Mouse (Mus musculus): ENCODE results near the gene Ank. TPM values are rescaled to one million over a fixed set of nuclear protein-coding genes. Genes with fewer than 3 reads are reported as not detected.

Ank gene
- polyA plus RNA-seq, 1 experiment from 2014 or later, result 14.7 TPM

DNA sequence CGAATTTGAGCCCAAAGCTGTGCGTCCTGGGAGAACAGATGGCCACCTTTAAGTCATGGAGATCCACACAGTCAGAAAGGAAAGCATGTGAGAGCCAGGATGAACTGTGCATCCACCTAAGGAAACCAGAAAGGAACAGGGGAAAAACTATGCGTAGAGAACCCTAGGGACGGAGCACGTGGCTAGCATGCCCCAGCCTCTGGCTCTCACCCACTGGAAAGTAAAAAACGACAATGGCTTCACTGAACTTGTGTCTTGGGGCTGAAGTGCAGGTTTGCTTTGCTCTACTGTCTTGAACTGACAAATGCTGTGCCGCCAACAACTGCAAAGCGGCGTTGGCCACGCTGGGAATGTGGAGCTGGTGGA lies 159.4 kb downstream of the Ank start:
- no peaks in the 10 kb centered on the region for H3K27me3 ChIP-seq (replicated peaks)
- ATAC-seq (ENCODE audit: insufficient number of reproducible peaks, low FRiP score), result no peak
- WGBS, result 66% methylated on average over 10 of the region's 10 CpGs
- peaks cover 59% of the 10 kb centered on the region for H3K4me1 ChIP-seq (replicated peaks)
- no peak overlapping the region for H3K4me2 ChIP-seq
- H3K4me3 ChIP-seq, result no peak overlapping the region
- H3K27ac ChIP-seq (ENCODE audit: poor library complexity, severe bottlenecking), result peak overlapping the region; percentile 35
- H3K9me3 ChIP-seq (replicated peaks), result no peaks in the 10 kb centered on the region
- H3K9ac ChIP-seq, result peak overlapping the region; percentile 28; the same call in 1 of the 2 replicates
- peaks cover 28% of the 10 kb centered on the region for H3K36me3 ChIP-seq

DNA sequence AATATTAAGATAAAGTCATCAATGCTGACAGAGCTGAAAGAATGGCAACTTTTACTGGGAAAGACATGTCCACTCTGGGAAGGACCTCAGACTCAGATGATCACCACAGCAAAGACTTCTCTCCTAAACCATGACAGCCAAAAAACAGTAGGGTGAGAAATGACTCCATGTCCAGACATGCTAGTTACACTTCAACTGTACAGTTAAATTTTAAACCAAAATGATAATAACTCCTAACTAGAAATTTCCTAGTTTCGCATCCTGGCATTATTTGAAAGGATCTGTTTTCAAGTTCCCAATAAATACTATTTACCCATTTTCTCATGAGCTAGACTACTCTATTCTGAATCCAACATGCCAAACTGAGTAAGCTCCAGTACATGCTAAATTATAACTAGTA lies 159.8 kb downstream of the Ank start:
- no peak overlapping the region for H3K4me3 ChIP-seq
- H3K9ac ChIP-seq, result no peak overlapping the region
- peaks cover 54% of the 10 kb centered on the region for H3K4me1 ChIP-seq (replicated peaks)
- WGBS, result 96% methylated on average over 1 of the region's 1 CpGs
- no peak overlapping the region for H3K4me2 ChIP-seq
- peak overlapping the region; percentile 35; the same call in 1 of the 2 replicates for H3K27ac ChIP-seq (ENCODE audit: poor library complexity, severe bottlenecking)
- H3K36me3 ChIP-seq, result peaks cover 28% of the 10 kb centered on the region
- ATAC-seq (ENCODE audit: insufficient number of reproducible peaks, low FRiP score), result no peak
- H3K27me3 ChIP-seq (replicated peaks), result no peaks in the 10 kb centered on the region
- H3K9me3 ChIP-seq (replicated peaks), result no peaks in the 10 kb centered on the region

DNA sequence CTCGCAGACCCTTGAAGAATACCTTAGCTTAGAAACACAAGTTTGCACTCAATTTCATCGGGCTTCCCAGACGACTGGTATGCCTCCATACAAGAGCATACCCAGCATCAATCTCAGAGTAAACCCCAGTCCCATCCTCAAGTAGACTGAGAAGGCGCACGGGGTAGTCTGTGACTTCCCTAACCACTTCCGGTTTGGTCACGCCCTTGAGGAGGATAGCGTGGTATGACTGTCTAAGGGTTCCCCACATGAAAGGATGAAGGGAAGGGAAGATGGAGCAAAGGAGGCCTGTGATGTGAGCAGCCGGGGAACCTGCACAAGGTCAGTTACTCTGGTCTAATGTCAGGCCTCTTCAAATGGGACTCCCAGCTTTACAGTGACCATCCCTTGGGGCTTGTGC lies 161.3 kb downstream of the Ank start:
- Histone ChIP-seq H3K4me1 (replicated peaks) (peaks cover 50% of the 10 kb centered on the region), H3K4me3 (no peak overlapping the region), H3K36me3 (peaks cover 18% of the 10 kb centered on the region), H3K4me2 (no peak overlapping the region), H3K9me3 (replicated peaks) (no peaks in the 10 kb centered on the region), H3K27me3 (replicated peaks) (no peaks in the 10 kb centered on the region), H3K9ac (no peak overlapping the region), H3K27ac (ENCODE audit: poor library complexity, severe bottlenecking) (no peak overlapping the region)
- no peak for ATAC-seq (ENCODE audit: insufficient number of reproducible peaks, low FRiP score)
- WGBS, result 89% methylated on average over 9 of the region's 9 CpGs

DNA sequence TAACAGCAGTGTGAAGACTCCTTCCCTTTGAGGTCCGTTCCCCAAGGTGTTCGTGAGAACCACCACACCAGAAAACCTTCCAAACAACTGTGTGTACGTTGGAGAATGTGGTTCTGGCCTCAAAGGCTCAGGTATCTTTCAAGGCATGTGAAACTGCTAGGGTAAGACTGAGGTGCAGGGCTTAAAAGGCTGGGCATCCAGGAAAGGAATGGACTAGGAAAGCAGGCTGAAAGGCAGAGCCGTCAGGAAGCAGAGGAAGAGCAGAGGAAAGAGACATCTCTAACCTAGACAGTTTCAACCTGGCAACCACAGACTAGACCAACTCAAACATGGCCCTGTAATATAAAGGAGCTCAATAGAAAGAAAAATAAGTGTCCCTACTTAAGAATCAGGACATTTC lies 162.6 kb downstream of the Ank start:
- Histone ChIP-seq H3K9me3 (replicated peaks) (no peaks in the 10 kb centered on the region), H3K36me3 (peaks cover 15% of the 10 kb centered on the region), H3K9ac (no peak overlapping the region), H3K27me3 (replicated peaks) (no peaks in the 10 kb centered on the region), H3K4me3 (peak overlapping the region; percentile 96), H3K27ac (ENCODE audit: poor library complexity, severe bottlenecking) (no peak overlapping the region), H3K4me1 (replicated peaks) (peaks cover 47% of the 10 kb centered on the region), H3K4me2 (peak overlapping the region; percentile 78)
- WGBS, result 73% methylated on average over 4 of the region's 4 CpGs
- ATAC-seq (ENCODE audit: insufficient number of reproducible peaks, low FRiP score), result no peak

DNA sequence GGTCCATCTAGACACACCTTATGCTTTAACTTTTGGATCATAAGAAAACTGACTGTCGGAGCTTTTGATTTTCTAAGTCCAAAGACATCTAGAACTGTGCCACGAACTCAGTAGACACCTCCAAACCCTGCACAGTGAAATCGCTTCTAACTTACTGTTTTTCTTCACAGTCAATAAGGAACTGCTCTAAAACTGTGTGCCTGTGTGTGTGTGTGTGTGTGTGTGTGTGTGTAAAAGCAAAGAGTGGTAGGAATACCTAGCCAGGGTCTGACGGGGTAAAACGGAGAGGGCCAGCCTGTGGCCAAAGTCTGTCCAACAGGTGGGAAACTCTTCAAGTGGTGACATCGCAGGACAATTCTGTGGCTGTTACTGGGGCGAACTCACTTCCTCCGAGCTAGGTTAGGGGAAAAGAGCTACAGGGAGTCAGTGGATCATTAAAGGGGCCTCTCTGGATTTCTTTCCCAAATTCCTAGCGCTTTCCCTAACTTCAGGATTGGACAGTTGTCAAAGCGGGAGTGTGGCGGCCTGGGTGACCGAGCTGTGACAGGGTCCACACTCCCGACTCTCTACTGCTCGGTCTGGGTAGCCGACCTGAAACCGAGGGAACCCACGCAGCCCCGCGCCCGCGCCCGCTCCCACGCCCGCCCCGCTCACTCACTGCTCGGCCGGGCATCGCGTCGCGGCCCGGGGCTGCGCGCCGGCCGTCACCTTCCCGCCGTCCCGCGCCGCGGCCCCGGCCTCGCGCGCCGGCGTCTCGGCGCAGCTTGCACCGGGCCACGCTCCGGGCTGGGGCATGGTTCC lies 163.5 kb downstream of the Ank start:
- Histone ChIP-seq H3K4me1 (replicated peaks) (peaks cover 37% of the 10 kb centered on the region), H3K36me3 (peaks cover 15% of the 10 kb centered on the region), H3K9ac (peak overlapping the region; percentile 96), H3K27ac (ENCODE audit: poor library complexity, severe bottlenecking) (peak overlapping the region; percentile 61), H3K9me3 (replicated peaks) (no peaks in the 10 kb centered on the region), H3K27me3 (replicated peaks) (no peaks in the 10 kb centered on the region), H3K4me2 (peak overlapping the region; percentile 78), H3K4me3 (peak overlapping the region; percentile 96)
- ATAC-seq (ENCODE audit: insufficient number of reproducible peaks, low FRiP score), result no peak
- 2% methylated on average over 53 of the region's 53 CpGs for WGBS

DNA sequence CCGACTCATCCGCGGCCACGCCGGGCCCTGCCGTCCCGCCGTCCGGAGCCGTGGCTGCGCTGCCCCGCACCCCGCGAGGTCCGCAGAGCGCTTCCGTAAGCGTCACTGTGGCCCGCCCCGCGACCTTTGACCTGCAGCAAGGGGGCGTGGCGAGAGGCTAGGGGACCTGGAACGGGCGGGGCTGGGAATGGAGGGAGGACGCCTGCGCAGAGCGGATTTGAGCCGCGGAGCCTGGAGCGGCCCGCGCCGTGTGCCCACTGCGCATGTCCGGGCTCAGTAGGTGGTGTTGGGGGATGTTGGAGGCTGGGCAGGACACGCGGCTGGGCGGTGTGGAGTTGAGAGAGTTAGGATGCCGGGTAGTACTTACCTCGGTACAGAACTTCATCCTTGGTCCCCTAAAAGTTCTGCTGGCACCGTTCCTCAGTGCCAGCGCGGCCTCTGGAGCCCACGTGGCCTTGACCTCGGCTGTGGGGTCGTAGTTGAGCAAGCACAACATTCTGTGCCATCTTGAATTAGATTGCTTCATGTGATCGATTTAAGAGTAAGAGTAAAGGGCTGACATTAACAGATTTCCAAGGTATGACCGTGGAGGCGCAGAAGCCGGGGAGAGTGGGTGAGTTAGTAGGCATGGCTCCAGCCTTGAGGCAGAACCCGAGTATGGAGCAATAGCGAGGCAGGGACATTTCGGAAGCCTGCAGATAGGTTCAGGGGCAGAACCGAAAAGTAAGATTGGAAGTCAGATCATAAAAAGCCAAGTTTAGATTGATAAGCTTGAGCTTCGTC lies 164.3 kb downstream of the Ank start, which contains the start of gene Otulin:
TSS of gene Otulin (minus strand) at position 93 of the 783 bp plus-strand sequence.
- Histone ChIP-seq H3K4me2 (peak within 1 kb of the TSS; percentile 83), H3K36me3 (peaks cover 9% of the 10 kb centered on the region), H3K4me1 (replicated peaks) (peaks cover 29% of the 10 kb centered on the region), H3K9ac (peak within 1 kb of the TSS; percentile 96), H3K9me3 (replicated peaks) (no peaks in the 10 kb centered on the region), H3K27ac (ENCODE audit: poor library complexity, severe bottlenecking) (peak within 1 kb of the TSS; percentile 61), H3K4me3 (peak within 1 kb of the TSS; percentile 96), H3K27me3 (replicated peaks) (no peaks in the 10 kb centered on the region)
- peak; percentile 99 for ATAC-seq (ENCODE audit: insufficient number of reproducible peaks, low FRiP score)
- 5% methylated on average over 56 of the region's 56 CpGs for WGBS

DNA sequence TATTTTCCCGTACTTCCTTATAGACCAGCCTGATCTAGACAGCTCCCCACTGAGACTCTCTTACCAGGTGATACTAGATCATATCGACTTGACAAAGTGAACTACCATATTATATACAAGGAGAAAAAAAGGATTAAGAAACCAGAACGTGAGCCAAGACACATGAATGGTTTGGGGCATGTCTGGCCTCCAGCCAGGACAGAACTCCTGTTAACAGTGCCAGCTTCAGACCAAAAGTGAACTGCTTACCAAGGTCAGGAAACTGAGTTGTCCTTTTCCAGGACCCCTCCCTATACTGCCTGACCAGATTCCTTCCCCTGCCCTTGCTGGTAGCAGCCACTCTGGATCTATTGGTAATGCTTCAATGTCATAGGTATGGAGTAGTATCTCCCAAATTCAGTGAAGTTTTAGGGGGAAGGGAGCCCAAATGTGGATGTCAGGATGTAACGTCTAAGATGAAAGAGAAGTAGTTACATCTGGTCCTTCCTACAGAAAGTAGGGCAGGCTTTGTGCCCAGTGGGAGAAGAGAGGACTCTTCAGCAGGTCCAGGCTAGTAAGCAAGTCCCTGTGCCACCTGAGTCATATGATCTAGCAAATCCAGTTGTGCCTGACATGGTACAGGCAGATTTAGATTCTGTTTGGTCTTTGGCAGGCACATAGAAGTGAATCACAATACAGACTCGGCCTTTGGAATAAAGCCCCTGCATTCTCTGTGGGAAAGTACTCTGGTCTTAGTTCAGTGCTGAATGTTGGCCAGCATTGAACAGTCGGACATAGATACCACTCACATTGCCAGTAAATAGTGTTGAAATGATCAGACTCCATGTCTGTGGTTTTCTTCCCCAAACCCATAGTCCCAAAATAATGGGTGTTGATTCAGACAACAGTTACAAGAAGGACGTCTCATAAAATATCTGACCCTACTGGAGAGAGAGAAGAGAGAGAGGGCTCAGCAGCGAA lies 167.7 kb downstream of the Ank start:
- Histone ChIP-seq H3K4me3 (no peak overlapping the region), H3K9ac (no peak overlapping the region), H3K9me3 (replicated peaks) (no peaks in the 10 kb centered on the region), H3K36me3 (no peaks in the 10 kb centered on the region), H3K27me3 (replicated peaks) (no peaks in the 10 kb centered on the region), H3K27ac (ENCODE audit: poor library complexity, severe bottlenecking) (no peak overlapping the region), H3K4me2 (no peak overlapping the region), H3K4me1 (replicated peaks) (peaks cover 6% of the 10 kb centered on the region)
- no peak for ATAC-seq (ENCODE audit: insufficient number of reproducible peaks, low FRiP score)
- WGBS, result 72% methylated on average over 8 of the region's 8 CpGs

DNA sequence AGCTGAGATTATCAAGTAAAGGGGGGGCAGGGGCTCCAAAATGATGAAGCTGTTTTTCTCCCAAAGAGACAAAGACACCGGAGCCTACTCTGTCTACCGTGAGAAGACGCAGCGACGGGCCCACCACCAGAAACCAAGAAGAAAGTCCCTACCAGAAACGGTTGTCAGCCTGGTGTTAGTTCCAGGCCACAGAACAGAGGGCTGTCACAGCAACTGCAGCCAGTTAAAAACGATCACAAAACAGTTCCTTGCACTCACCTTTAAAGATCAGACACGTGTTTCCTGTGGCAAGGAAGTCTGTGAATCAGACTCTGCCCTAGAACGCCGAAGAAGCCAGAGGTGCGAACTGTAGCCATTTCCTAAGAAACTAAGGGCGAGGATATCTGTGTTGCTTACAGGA lies 174.7 kb downstream of the Ank start:
- Histone ChIP-seq H3K27ac (ENCODE audit: poor library complexity, severe bottlenecking) (no peak overlapping the region), H3K4me2 (no peak overlapping the region), H3K4me3 (no peak overlapping the region), H3K9me3 (replicated peaks) (no peaks in the 10 kb centered on the region), H3K9ac (no peak overlapping the region), H3K27me3 (replicated peaks) (no peaks in the 10 kb centered on the region), H3K36me3 (no peaks in the 10 kb centered on the region), H3K4me1 (replicated peaks) (peaks cover 3% of the 10 kb centered on the region; the same call in 1 of the 2 replicates)
- ATAC-seq (ENCODE audit: insufficient number of reproducible peaks, low FRiP score), result no peak
- WGBS, result 40% methylated on average over 12 of the region's 12 CpGs

DNA sequence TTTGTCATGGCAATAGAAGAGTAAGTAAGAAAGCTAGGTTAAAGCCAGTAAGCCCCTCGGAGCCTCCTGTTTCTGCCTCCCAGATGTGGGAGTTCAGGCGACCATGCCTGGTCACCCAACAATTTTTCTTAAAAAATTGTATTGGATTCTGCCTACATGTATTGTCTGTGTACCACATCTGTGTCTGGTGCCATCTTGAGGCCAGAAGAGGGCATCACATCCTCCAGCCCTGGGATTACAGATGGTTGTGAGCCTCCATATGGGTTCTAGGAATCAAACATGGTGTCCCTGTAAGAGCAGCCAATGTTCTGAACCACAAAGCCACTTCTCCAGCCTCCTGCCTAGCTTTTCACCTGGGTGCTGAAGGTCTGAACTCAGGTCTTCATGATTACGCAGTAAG lies 176.4 kb downstream of the Ank start:
- 80% methylated on average over 3 of the region's 3 CpGs for WGBS
- no peak overlapping the region for H3K9ac ChIP-seq
- no peaks in the 10 kb centered on the region for H3K27me3 ChIP-seq (replicated peaks)
- no peak for ATAC-seq (ENCODE audit: insufficient number of reproducible peaks, low FRiP score)
- H3K4me2 ChIP-seq, result no peak overlapping the region
- no peak overlapping the region for H3K4me3 ChIP-seq
- H3K4me1 ChIP-seq (replicated peaks), result peaks cover 3% of the 10 kb centered on the region; the same call in 1 of the 2 replicates
- H3K27ac ChIP-seq (ENCODE audit: poor library complexity, severe bottlenecking), result no peak overlapping the region
- no peaks in the 10 kb centered on the region for H3K36me3 ChIP-seq
- H3K9me3 ChIP-seq (replicated peaks), result no peaks in the 10 kb centered on the region

Data from heart, embryonic 12.5 days (tissue).